Mouse (Mus musculus) midbrain, embryonic 14.5 days (tissue): ENCODE data around the gene Fbxw13. TPM values are rescaled to one million over a fixed set of nuclear protein-coding genes. Genes with fewer than 3 reads are reported as not detected.
"Not testable (repeated sequence)": the region's sequence is repeated elsewhere in the genome, so short reads cannot be mapped to it uniquely, and the experiment has no call there.

Experiments used
- ATAC-seq: fragments of 200-750 bp; cut with Nextera tagmentation; 2 replicates; pipeline ENCODE4 v1.8.0; 2017; ENCODE audit warnings: moderate number of reproducible peaks, moderate library complexity; ENCODE audit not compliant: low FRiP score, low TSS enrichment
- DNase-seq: peaks from one replicate; pipeline ENCODE4 v3.0.0-alpha.2; 2015
- H3K27ac ChIP-seq: fragments of 300-500 bp; sonication (generic); replicated peaks from 2 replicates; pipeline ENCODE4 v1.5.1; 2014; ENCODE audit warnings: mild to moderate bottlenecking, low read depth, low read length, moderate library complexity
- H3K27me3 ChIP-seq: fragments of 300-500 bp; sonication (generic); 2 replicates; pipeline ENCODE4 v1.6.1; 2014; ENCODE audit warnings: low read length, control low read depth, mixed read lengths; ENCODE audit not compliant: control insufficient read depth, insufficient read depth
- H3K36me3 ChIP-seq: fragments of 300-500 bp; sonication (generic); 2 replicates; pipeline ENCODE4 v1.6.1; 2014; ENCODE audit warnings: low read length, control low read depth; ENCODE audit not compliant: control insufficient read depth, insufficient read depth
- H3K4me1 ChIP-seq: fragments of 300-500 bp; sonication (generic); 2 replicates; pipeline ENCODE4 v1.6.1; 2014; ENCODE audit warnings: mild to moderate bottlenecking, antibody characterized with exemption, low read length, control low read depth; ENCODE audit not compliant: control insufficient read depth, insufficient read depth
- H3K4me2 ChIP-seq: fragments of 300-500 bp; sonication (generic); 2 replicates; pipeline ENCODE4 v1.6.1; 2014; ENCODE audit warnings: mild to moderate bottlenecking, low read length, moderate library complexity
- H3K4me3 ChIP-seq: fragments of 300-500 bp; sonication (generic); replicated peaks from 2 replicates; pipeline ENCODE4 v1.5.1; 2014; ENCODE audit warnings: low read depth, low read length
- H3K9ac ChIP-seq: fragments of 300-500 bp; sonication (generic); replicated peaks from 2 replicates; pipeline ENCODE4 v1.6.1; 2014; ENCODE audit warnings: mild to moderate bottlenecking, low read length, moderate library complexity
- H3K9me3 ChIP-seq: fragments of 300-500 bp; sonication (generic); 2 replicates; pipeline ENCODE4 v1.6.1; 2016; ENCODE audit warnings: low read length, control low read depth, mixed read lengths; ENCODE audit not compliant: control insufficient read depth
- WGBS: fragments of 180-500 bp; shearing (Covaris S2); extraction: QIAGEN DNeasy Blood & Tissue Kit; methylation state at CpG from one replicate; pipeline ENCODE4 v1.1.7; 2014; 5-methylcytosine and 5-hydroxymethylcytosine counted together
- polyA plus RNA-seq: library from polyadenylated mRNA; unstranded; fragments of >200 nt; fragmentation: Nextera tagmentation; extraction: Ambion mirVana; gene quantifications from 2 replicates; pipeline ENCODE4 v1.2.1, GENCODE M21; 2014

Gene Fbxw13
- polyA plus RNA-seq, 1 experiment from 2014 or later, result not detected

DNA sequence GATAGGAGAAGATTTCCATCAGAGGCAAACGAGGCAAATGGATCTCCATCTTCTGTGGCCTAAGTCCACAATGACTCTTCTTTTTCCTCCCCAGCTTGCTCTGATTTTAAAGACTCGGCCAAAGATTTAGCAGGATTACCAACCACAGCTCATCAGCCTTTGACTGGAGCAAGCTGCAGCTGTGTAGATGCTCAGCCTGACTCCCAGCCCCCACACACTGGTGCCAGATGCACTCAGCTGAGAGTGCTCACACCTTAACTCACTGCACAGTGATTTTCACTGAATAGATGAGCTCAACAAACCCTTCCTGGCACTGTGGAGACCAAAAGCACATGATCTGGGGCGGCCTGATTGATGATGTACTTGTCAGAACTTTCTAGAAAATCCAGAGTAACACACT lies 33.8 kb downstream of the Fbxw13 start, which contains the start of gene Fbxw21:
TSS of gene Fbxw21 (minus strand) at position 101 of the 400 bp plus-strand sequence.
- H3K36me3 ChIP-seq, result no peaks in the 10 kb centered on the region
- DNase-seq (no peak), ATAC-seq (no peak)
- WGBS, result 69% methylated on average over 3 of the region's 3 CpGs
- H3K27ac ChIP-seq, result no peak within 1 kb of the TSS
- H3K27me3 ChIP-seq, result no peaks in the 10 kb centered on the region
- no peaks in the 10 kb centered on the region for H3K4me1 ChIP-seq
- H3K4me2 ChIP-seq, result no peak within 1 kb of the TSS
- H3K4me3 ChIP-seq, result no peak within 1 kb of the TSS
- H3K9me3 ChIP-seq, result no peaks in the 10 kb centered on the region
- no peak within 1 kb of the TSS for H3K9ac ChIP-seq

DNA sequence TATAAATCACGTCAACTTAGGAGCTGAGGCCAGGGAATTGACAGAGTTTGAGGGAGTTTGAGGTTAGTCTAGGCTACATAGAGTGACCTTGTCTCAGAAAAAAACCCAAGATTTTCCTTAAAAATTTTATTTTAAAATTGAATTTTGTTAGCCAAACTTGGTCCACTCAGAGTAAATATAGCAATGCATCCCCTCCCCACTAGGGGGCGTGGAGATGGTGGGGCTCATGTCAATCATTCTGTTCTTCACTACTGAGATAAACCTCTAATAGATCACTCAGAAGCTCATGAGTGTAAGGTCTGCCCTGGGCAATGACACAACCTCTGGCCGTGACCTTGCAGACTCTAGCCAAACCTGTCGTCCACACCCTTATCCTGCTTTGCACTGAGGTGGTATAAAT lies 55.4 kb downstream of the Fbxw13 start:
- not testable (repeated sequence) for H3K4me3 ChIP-seq, H3K27me3 ChIP-seq, H3K27ac ChIP-seq, H3K4me2 ChIP-seq, DNase-seq, H3K9ac ChIP-seq, ATAC-seq, H3K9me3 ChIP-seq, H3K4me1 ChIP-seq, H3K36me3 ChIP-seq
- WGBS, result 76% methylated on average over 4 of the region's 4 CpGs

DNA sequence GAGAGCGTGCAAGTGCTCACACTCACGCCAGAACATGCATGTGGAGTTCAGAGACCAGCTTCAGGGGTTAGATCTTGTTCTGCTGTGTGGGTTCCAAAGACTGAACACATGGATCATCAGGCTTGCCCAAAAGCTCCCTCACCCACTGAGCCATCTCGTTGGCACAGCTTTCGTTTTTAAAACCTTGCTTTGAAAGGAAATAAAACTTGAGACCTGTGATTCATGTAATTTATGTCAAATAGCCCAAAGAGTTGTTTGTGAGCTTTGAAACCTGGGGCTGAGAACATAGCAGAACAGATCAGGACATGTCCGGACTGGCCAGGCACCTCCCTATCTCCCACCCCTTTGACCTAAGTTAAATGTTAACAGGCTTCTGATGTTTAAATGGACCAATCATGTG lies 65.7 kb downstream of the Fbxw13 start:
- 92% methylated on average over 5 of the region's 5 CpGs for WGBS
- Histone ChIP-seq H3K9ac (no peak overlapping the region), H3K9me3 (no peaks in the 10 kb centered on the region), H3K4me3 (no peak overlapping the region), H3K27me3 (no peaks in the 10 kb centered on the region), H3K4me1 (no peaks in the 10 kb centered on the region), H3K27ac (no peak overlapping the region), H3K36me3 (no peaks in the 10 kb centered on the region), H3K4me2 (no peak overlapping the region)
- ATAC-seq, result no peak
- no peak for DNase-seq

Other genes with a start within 250 kb of the Fbxw13 start
- 0.84 and 1.5 TPM in 2 replicates for gene Col7a1, start 242.4 kb downstream of the Fbxw13 start, polyA plus RNA-seq
- not detected in 2 replicates for gene Ucn2, start 210.0 kb downstream of the Fbxw13 start, polyA plus RNA-seq
- gene Pfkfb4, start 204.2 kb downstream of the Fbxw13 start, polyA plus RNA-seq, result 26.1 and 26.3 TPM in 2 replicates
- gene Shisa5, start 157.4 kb downstream of the Fbxw13 start, polyA plus RNA-seq, result 49.1 and 49.9 TPM in 2 replicates
- gene Trex1, start 136.2 kb downstream of the Fbxw13 start, polyA plus RNA-seq, result 15.3 and 18.8 TPM in 2 replicates
- gene Atrip, start 121.9 kb downstream of the Fbxw13 start, polyA plus RNA-seq, result 26.5 and 28.6 TPM in 2 replicates
- gene Ccdc51, start 113.5 kb downstream of the Fbxw13 start, polyA plus RNA-seq, result 14.0 and 15.4 TPM in 2 replicates
- gene Tma7, start 113.4 kb downstream of the Fbxw13 start, polyA plus RNA-seq, result 733 and 824 TPM in 2 replicates
- gene Plxnb1, start 100.6 kb downstream of the Fbxw13 start, polyA plus RNA-seq, result 21.7 and 22.4 TPM in 2 replicates
- gene Fbxw21, start 33.9 kb downstream of the Fbxw13 start, polyA plus RNA-seq, result not detected in 2 replicates
- gene Fbxw20, start 38.8 kb upstream of the Fbxw13 start, polyA plus RNA-seq, result not detected in 2 replicates
- gene Fbxw14, start 91.7 kb upstream of the Fbxw13 start, polyA plus RNA-seq, result not detected in 2 replicates
- not detected in 2 replicates for gene Fbxw28, start 143.7 kb upstream of the Fbxw13 start, polyA plus RNA-seq
- gene Fbxw22, start 208.3 kb upstream of the Fbxw13 start, polyA plus RNA-seq, result not detected in 2 replicates